Mouse (Mus musculus) gastrocnemius, adult 2 months (tissue): Measurements from ENCODE around the gene Mcm9. TPM values are rescaled to one million over a fixed set of nuclear protein-coding genes. Genes with fewer than 3 reads are reported as not detected.

ENCODE experiments used
- DNase-seq: peaks from one replicate; pipeline ENCODE4 v3.0.0; 2022
- H3K27ac ChIP-seq: fragments of 200-600 bp; 2 replicates; pipeline ENCODE4 v1.8.1; 2022; ENCODE audit warnings: mild to moderate bottlenecking
- H3K4me3 ChIP-seq: fragments of 200-600 bp; 2 replicates; pipeline ENCODE4 v1.8.1; 2022; ENCODE audit warnings: mild to moderate bottlenecking, moderate library complexity
- CTCF ChIP-seq: fragments of 200-600 bp; IDR thresholded peaks from 2 replicates; pipeline ENCODE4 v1.8.1; 2022; ENCODE audit warnings: antibody characterized with exemption, mild to moderate bottlenecking, moderate library complexity
- intact Hi-C: fragments of 180-260 bp; cut with DNase I; formaldehyde crosslinking; loops from one replicate; pipeline ENCODE4 v1.15.1; 2025
- total RNA-seq, 2 experiments: library from RNA; stranded (reverse); gene quantifications; 2 replicates each; pipeline ENCODE4 v1.2.3; 2021

Gene Mcm9
- total RNA-seq, 2 experiments from 2014 or later, result 0.89 to 0.92 TPM

GRCm38 (mm10) chr10:53605328-53605727 lies 24.9 kb downstream of the Mcm9 start:
- intact Hi-C loops, result no loop called here
- no peak for DNase-seq
- no peak for TF ChIP-seq CTCF
- Histone ChIP-seq H3K27ac (no peak overlapping the region), H3K4me3 (no peak overlapping the region)

- H3K27ac ChIP-seq, result no peak overlapping the region
- intact Hi-C loops, result loop anchor here (10.0 kb wide), 1 partner anchor 254 kb away; no protein-coding TSS in a partner anchor
- peak overlapping the region; percentile 11; the same call in 1 of the 2 replicates for H3K4me3 ChIP-seq
- no peak for TF ChIP-seq CTCF
- no peak for DNase-seq
Observed at GRCm38 (mm10) chr10:53598821-53599220, 31.4 kb downstream of the Mcm9 start.

GRCm38 (mm10) chr10:53597121-53597881 lies 32.9 kb downstream of the Mcm9 start:
- intact Hi-C loops, result loop anchor here (2.0 to 10.0 kb wide), 2 partner anchors 32 to 252 kb away; no protein-coding TSS in a partner anchor
- H3K4me3 ChIP-seq, result peak overlapping the region; percentile 99
- peak; percentile 61 for DNase-seq
- peak overlapping the region; percentile 91 for H3K27ac ChIP-seq
- no peak for TF ChIP-seq CTCF

- Histone ChIP-seq H3K4me3 (peak within 1 kb of the TSS; percentile 99), H3K27ac (peak within 1 kb of the TSS; percentile 96)
- intact Hi-C loops, result loop anchor here (2.0 to 10.0 kb wide), 2 partner anchors 32 to 252 kb away; no protein-coding TSS in a partner anchor
- peak; percentile 73 for TF ChIP-seq CTCF
- peak; percentile 98 for DNase-seq
Observed at GRCm38 (mm10) chr10:53596677-53597120, 33.5 kb downstream of the Mcm9 start, which contains the start of gene Asf1a. Asf1a (plus strand) TSS chr10:53596757.

GRCm38 (mm10) chr10:53595744-53596676 lies 34.2 kb downstream of the Mcm9 start:
- no peak for DNase-seq
- TF ChIP-seq CTCF, result no peak
- intact Hi-C loops, result loop anchor here (2.0 to 10.0 kb wide), 2 partner anchors 33 to 251 kb away; no protein-coding TSS in a partner anchor
- Histone ChIP-seq H3K27ac (peak overlapping the region; percentile 96), H3K4me3 (peak overlapping the region; percentile 99)

GRCm38 (mm10) chr10:53585777-53586176 lies 44.5 kb downstream of the Mcm9 start:
- intact Hi-C loops, result no loop called here
- Histone ChIP-seq H3K27ac (no peak overlapping the region), H3K4me3 (no peak overlapping the region)
- DNase-seq, result no peak
- TF ChIP-seq CTCF, result no peak

- Histone ChIP-seq H3K4me3 (peak overlapping the region; percentile 69), H3K27ac (no peak overlapping the region)
- no peak for DNase-seq
- no peak for TF ChIP-seq CTCF
- intact Hi-C loops, result no loop called here
Observed at GRCm38 (mm10) chr10:53581087-53581486, 49.2 kb downstream of the Mcm9 start.

- intact Hi-C loops, result no loop called here
- no peak for TF ChIP-seq CTCF
- Histone ChIP-seq H3K4me3 (peak overlapping the region; percentile 69), H3K27ac (0 out of 2 replicates have a peak overlapping the region, but pooled peaks have one; percentile 12)
- peak; percentile 56 for DNase-seq
Observed at GRCm38 (mm10) chr10:53580621-53581081, 49.6 kb downstream of the Mcm9 start.

GRCm38 (mm10) chr10:53580137-53580536 lies 50.1 kb downstream of the Mcm9 start:
- TF ChIP-seq CTCF, result no peak
- Histone ChIP-seq H3K27ac (no peak overlapping the region), H3K4me3 (peak overlapping the region; percentile 69)
- no peak for DNase-seq
- intact Hi-C loops, result no loop called here

GRCm38 (mm10) chr10:53568531-53568930 lies 61.7 kb downstream of the Mcm9 start:
- Histone ChIP-seq H3K4me3 (no peak overlapping the region), H3K27ac (no peak overlapping the region)
- DNase-seq, result no peak
- intact Hi-C loops, result no loop called here
- TF ChIP-seq CTCF, result no peak

GRCm38 (mm10) chr10:53565538-53565937 lies 64.7 kb downstream of the Mcm9 start:
- intact Hi-C loops, result no loop called here
- TF ChIP-seq CTCF, result no peak
- H3K4me3 ChIP-seq, result no peak overlapping the region
- no peak overlapping the region for H3K27ac ChIP-seq
- no peak for DNase-seq

GRCm38 (mm10) chr10:53562001-53562400 lies 68.2 kb downstream of the Mcm9 start:
- no peak overlapping the region for H3K4me3 ChIP-seq
- H3K27ac ChIP-seq, result no peak overlapping the region
- DNase-seq, result no peak
- intact Hi-C loops, result no loop called here
- TF ChIP-seq CTCF, result no peak
